Mouse (Mus musculus): ENCODE results near the gene Olfr1043. TPM values are rescaled to one million over a fixed set of nuclear protein-coding genes. Genes with fewer than 3 reads are reported as not detected.

Olfr1043 gene
- total RNA-seq (2015) (not detected in 2 replicates), total RNA-seq (2017) (not detected in 2 replicates)

GRCm38 (mm10) chr2:86167422-86167821, at the start of gene Olfr1043:
Olfr1043 (minus strand) TSS chr2:86167522.
- ATAC-seq (ENCODE audit: poor library complexity, severe bottlenecking) = no peak

GRCm38 (mm10) chr2:86202909-86203308, 35.6 kb upstream of the Olfr1043 start, which contains the start of gene Olfr1045:
Olfr1045 (minus strand) TSS chr2:86203009.
- 0 out of 2 replicates have a peak, but pooled peaks have one; percentile 47 for ATAC-seq (ENCODE audit: poor library complexity, severe bottlenecking)

- peak; percentile 87 for ATAC-seq (ENCODE audit: poor library complexity, severe bottlenecking)
These were observed 28.5 kb upstream of the Olfr1043 start for GRCm38 (mm10) chr2:86195863-86196262.

- ATAC-seq (ENCODE audit: poor library complexity, severe bottlenecking) = no peak
These were observed 18.3 kb upstream of the Olfr1043 start, which contains the start of gene Olfr52 for GRCm38 (mm10) chr2:86185583-86185982. Olfr52 (minus strand) TSS chr2:86185683.

- no peak for ATAC-seq (ENCODE audit: poor library complexity, severe bottlenecking)
These were observed 12.6 kb upstream of the Olfr1043 start for GRCm38 (mm10) chr2:86179950-86180349.

- ATAC-seq (ENCODE audit: poor library complexity, severe bottlenecking) = no peak
These were observed 10.4 kb upstream of the Olfr1043 start, which contains the start of gene Olfr1044 for GRCm38 (mm10) chr2:86177720-86178119. Olfr1044 (minus strand) TSS chr2:86177820.

- peak; percentile 88 for ATAC-seq (ENCODE audit: poor library complexity, severe bottlenecking)
These were observed 8.1 kb upstream of the Olfr1043 start for GRCm38 (mm10) chr2:86175422-86175821.

GRCm38 (mm10) chr2:86161738-86162137, 5.6 kb downstream of the Olfr1043 start, which contains the start of gene Olfr1042:
Olfr1042 (minus strand) TSS chr2:86161838.
- ATAC-seq (ENCODE audit: poor library complexity, severe bottlenecking) = no peak

GRCm38 (mm10) chr2:86146632-86147031, 20.7 kb downstream of the Olfr1043 start, which contains the start of gene Olfr1040:
Olfr1040 (minus strand) TSS chr2:86146732.
- ATAC-seq (ENCODE audit: poor library complexity, severe bottlenecking) = no peak

GRCm38 (mm10) chr2:86135828-86136227, 31.5 kb downstream of the Olfr1043 start, which contains the start of gene Olfr1039:
Olfr1039 (minus strand) TSS chr2:86135928.
- ATAC-seq (ENCODE audit: poor library complexity, severe bottlenecking) = no peak

Other genes starting within 250 kb of the Olfr1043 start
- gene Olfr1026, start 246.0 kb downstream of the Olfr1043 start, total RNA-seq (2015) = not detected in 2 replicates
- gene Olfr1026, start 246.0 kb downstream of the Olfr1043 start, total RNA-seq (2017) = not detected in 2 replicates
- gene Olfr1028, start 217.1 kb downstream of the Olfr1043 start, total RNA-seq (2015) = not detected in 2 replicates
- gene Olfr1028, start 217.1 kb downstream of the Olfr1043 start, total RNA-seq (2017) = not detected in 2 replicates
- 0.57 TPM in 1 of 2 replicates, not detected in the other for gene Olfr1029, start 193.6 kb downstream of the Olfr1043 start, total RNA-seq (2015)
- gene Olfr1029, start 193.6 kb downstream of the Olfr1043 start, total RNA-seq (2017) = not detected in 2 replicates
- not detected in 2 replicates for gene Olfr1030, start 188.2 kb downstream of the Olfr1043 start, total RNA-seq (2015)
- gene Olfr1030, start 188.2 kb downstream of the Olfr1043 start, total RNA-seq (2017) = not detected in 2 replicates
- not detected in 2 replicates for gene Olfr1031, start 177.2 kb downstream of the Olfr1043 start, total RNA-seq (2015)
- not detected in 2 replicates for gene Olfr1031, start 177.2 kb downstream of the Olfr1043 start, total RNA-seq (2017)
- not detected in 2 replicates for gene Olfr1032, start 162.0 kb downstream of the Olfr1043 start, total RNA-seq (2015)
- gene Olfr1032, start 162.0 kb downstream of the Olfr1043 start, total RNA-seq (2017) = not detected in 2 replicates
- gene Olfr1033, start 146.9 kb downstream of the Olfr1043 start, total RNA-seq (2015) = 0.09 and 0.45 TPM in 2 replicates
- 0.07 TPM in 1 of 2 replicates, not detected in the other for gene Olfr1033, start 146.9 kb downstream of the Olfr1043 start, total RNA-seq (2017)
- not detected in 2 replicates for gene Olfr1034, start 121.7 kb downstream of the Olfr1043 start, total RNA-seq (2015)
- gene Olfr1034, start 121.7 kb downstream of the Olfr1043 start, total RNA-seq (2017) = not detected in 2 replicates
- not detected in 2 replicates for gene Olfr1036, start 93.5 kb downstream of the Olfr1043 start, total RNA-seq (2015)
- not detected in 2 replicates for gene Olfr1036, start 93.5 kb downstream of the Olfr1043 start, total RNA-seq (2017)
- not detected in 2 replicates for gene Olfr1037, start 80.1 kb downstream of the Olfr1043 start, total RNA-seq (2015)
- gene Olfr1037, start 80.1 kb downstream of the Olfr1043 start, total RNA-seq (2017) = not detected in 2 replicates
- not detected in 2 replicates for gene Olfr1039, start 31.6 kb downstream of the Olfr1043 start, total RNA-seq (2015)
- not detected in 2 replicates for gene Olfr1039, start 31.6 kb downstream of the Olfr1043 start, total RNA-seq (2017)
- not detected in 2 replicates for gene Olfr1040, start 20.8 kb downstream of the Olfr1043 start, total RNA-seq (2015)
- gene Olfr1040, start 20.8 kb downstream of the Olfr1043 start, total RNA-seq (2017) = not detected in 2 replicates
- gene Olfr1042, start 5.7 kb downstream of the Olfr1043 start, total RNA-seq (2015) = not detected in 2 replicates
- not detected in 2 replicates for gene Olfr1042, start 5.7 kb downstream of the Olfr1043 start, total RNA-seq (2017)
- not detected in 2 replicates for gene Olfr1044, start 10.3 kb upstream of the Olfr1043 start, total RNA-seq (2015)
- not detected in 2 replicates for gene Olfr1044, start 10.3 kb upstream of the Olfr1043 start, total RNA-seq (2017)
- not detected in 2 replicates for gene Olfr52, start 18.2 kb upstream of the Olfr1043 start, total RNA-seq (2015)
- gene Olfr52, start 18.2 kb upstream of the Olfr1043 start, total RNA-seq (2017) = not detected in 2 replicates
- gene Olfr1045, start 35.5 kb upstream of the Olfr1043 start, total RNA-seq (2015) = not detected in 2 replicates
- not detected in 2 replicates for gene Olfr1045, start 35.5 kb upstream of the Olfr1043 start, total RNA-seq (2017)
- gene Olfr1046, start 51.8 kb upstream of the Olfr1043 start, total RNA-seq (2015) = not detected in 2 replicates
- not detected in 2 replicates for gene Olfr1046, start 51.8 kb upstream of the Olfr1043 start, total RNA-seq (2017)
- not detected in 2 replicates for gene Olfr1047, start 63.9 kb upstream of the Olfr1043 start, total RNA-seq (2015)
- gene Olfr1047, start 63.9 kb upstream of the Olfr1043 start, total RNA-seq (2017) = not detected in 2 replicates
- gene Olfr1048, start 72.8 kb upstream of the Olfr1043 start, total RNA-seq (2015) = not detected in 2 replicates
- gene Olfr1048, start 72.8 kb upstream of the Olfr1043 start, total RNA-seq (2017) = not detected in 2 replicates
- gene Olfr1049, start 90.8 kb upstream of the Olfr1043 start, total RNA-seq (2015) = not detected in 2 replicates
- 0.37 TPM in 1 of 2 replicates, not detected in the other for gene Olfr1049, start 90.8 kb upstream of the Olfr1043 start, total RNA-seq (2017)
- gene Olfr1051, start 111.6 kb upstream of the Olfr1043 start, total RNA-seq (2015) = not detected in 2 replicates
- not detected in 2 replicates for gene Olfr1051, start 111.6 kb upstream of the Olfr1043 start, total RNA-seq (2017)
- not detected in 2 replicates for gene Olfr1052, start 124.9 kb upstream of the Olfr1043 start, total RNA-seq (2015)
- not detected in 2 replicates for gene Olfr1052, start 124.9 kb upstream of the Olfr1043 start, total RNA-seq (2017)
- not detected in 2 replicates for gene Olfr1053, start 147.8 kb upstream of the Olfr1043 start, total RNA-seq (2015)
- not detected in 2 replicates for gene Olfr1053, start 147.8 kb upstream of the Olfr1043 start, total RNA-seq (2017)
- not detected in 2 replicates for gene Olfr1054, start 167.9 kb upstream of the Olfr1043 start, total RNA-seq (2015)
- not detected in 2 replicates for gene Olfr1054, start 167.9 kb upstream of the Olfr1043 start, total RNA-seq (2017)
- not detected in 2 replicates for gene Olfr1055, start 182.8 kb upstream of the Olfr1043 start, total RNA-seq (2015)
- gene Olfr1055, start 182.8 kb upstream of the Olfr1043 start, total RNA-seq (2017) = not detected in 2 replicates
- not detected in 2 replicates for gene Olfr1056, start 194.9 kb upstream of the Olfr1043 start, total RNA-seq (2015)
- not detected in 2 replicates for gene Olfr1056, start 194.9 kb upstream of the Olfr1043 start, total RNA-seq (2017)
- gene Olfr1057, start 210.9 kb upstream of the Olfr1043 start, total RNA-seq (2015) = not detected in 2 replicates
- not detected in 2 replicates for gene Olfr1057, start 210.9 kb upstream of the Olfr1043 start, total RNA-seq (2017)
- gene Olfr1058, start 221.0 kb upstream of the Olfr1043 start, total RNA-seq (2015) = not detected in 2 replicates
- gene Olfr1058, start 221.0 kb upstream of the Olfr1043 start, total RNA-seq (2017) = not detected in 2 replicates
- gene Olfr1061, start 246.5 kb upstream of the Olfr1043 start, total RNA-seq (2015) = not detected in 2 replicates
- not detected in 2 replicates for gene Olfr1061, start 246.5 kb upstream of the Olfr1043 start, total RNA-seq (2017)